Mouse (Mus musculus) frontal cortex, postnatal 14 days (tissue): Measurements from ENCODE around the gene Kalrn.

Experiments used
- DNase-seq, 2 experiments: peaks; one replicate each; pipeline ENCODE4 v3.0.0; 2022; ENCODE audit warnings: low spot score in 2 of 2

Gene Kalrn

GRCm38 (mm10) chr16:34351575-34352150 lies 221.7 kb downstream of the Kalrn start:
- DNase-seq: no peak

- DNase-seq: no peak
Measured at GRCm38 (mm10) chr16:34347574-34347973, 225.8 kb downstream of the Kalrn start.

- DNase-seq: no peak
Measured at GRCm38 (mm10) chr16:34344895-34345876, 228.1 kb downstream of the Kalrn start.

GRCm38 (mm10) chr16:34343968-34344367 lies 229.4 kb downstream of the Kalrn start:
- peak in 1 of 2 experiments; percentile 40 for DNase-seq

GRCm38 (mm10) chr16:34343161-34343560 lies 230.2 kb downstream of the Kalrn start:
- DNase-seq: no peak

GRCm38 (mm10) chr16:34342369-34343160 lies 230.8 kb downstream of the Kalrn start:
- DNase-seq: peak; percentile 49 to 60

GRCm38 (mm10) chr16:34334919-34335318 lies 238.4 kb downstream of the Kalrn start:
- no peak for DNase-seq

GRCm38 (mm10) chr16:34331630-34332029 lies 241.7 kb downstream of the Kalrn start:
- DNase-seq: no peak

- no peak for DNase-seq
Measured at GRCm38 (mm10) chr16:34329876-34330275, 243.5 kb downstream of the Kalrn start.

- no peak for DNase-seq
Measured at GRCm38 (mm10) chr16:34329431-34329873, 243.9 kb downstream of the Kalrn start.

- no peak for DNase-seq
Measured at GRCm38 (mm10) chr16:34327890-34328289, 245.4 kb downstream of the Kalrn start.

- no peak for DNase-seq
Measured at GRCm38 (mm10) chr16:34325869-34326268, 247.5 kb downstream of the Kalrn start.

- DNase-seq: no peak
Measured at GRCm38 (mm10) chr16:34325161-34325560, 248.2 kb downstream of the Kalrn start.

- DNase-seq: no peak
Measured at GRCm38 (mm10) chr16:34324735-34325134, 248.6 kb downstream of the Kalrn start.

GRCm38 (mm10) chr16:34323496-34323895 lies 249.8 kb downstream of the Kalrn start:
- no peak for DNase-seq

- peak in 1 of 2 experiments; percentile 38 for DNase-seq
Measured at GRCm38 (mm10) chr16:34322546-34322945, 250.8 kb downstream of the Kalrn start.

GRCm38 (mm10) chr16:34321066-34321790 lies 252.1 kb downstream of the Kalrn start:
- no peak for DNase-seq

- DNase-seq: no peak
Measured at GRCm38 (mm10) chr16:34320023-34320800, 253.1 kb downstream of the Kalrn start.

- DNase-seq: no peak
Measured at GRCm38 (mm10) chr16:34317110-34317509, 256.2 kb downstream of the Kalrn start.

GRCm38 (mm10) chr16:34316253-34316652 lies 257.1 kb downstream of the Kalrn start:
- no peak for DNase-seq

- no peak for DNase-seq
Measured at GRCm38 (mm10) chr16:34314071-34314470, 259.3 kb downstream of the Kalrn start.
